Mouse (Mus musculus) embryo, embryonic 9.5 days (tissue): Measurements from ENCODE around the gene Ralgds.
"Not testable (repeated sequence)": the region's sequence is repeated elsewhere in the genome, so short reads cannot be mapped to it uniquely, and the experiment has no call there.

Source experiments
- DNase-seq: peaks from one replicate; pipeline ENCODE4 v3.0.0-alpha.2; 2017; ENCODE audit errors: extremely low spot score

Gene Ralgds

GRCm38 (mm10) chr2:28505795-28506194 is 7.1 kb upstream of the Ralgds start, which contains the start of gene Gm10134:
Gene Gm10134 (plus strand): TSS chr2:28506095.
- no peak for DNase-seq

GRCm38 (mm10) chr2:28506291-28506690 is 6.6 kb upstream of the Ralgds start:
- no peak for DNase-seq

DNA sequence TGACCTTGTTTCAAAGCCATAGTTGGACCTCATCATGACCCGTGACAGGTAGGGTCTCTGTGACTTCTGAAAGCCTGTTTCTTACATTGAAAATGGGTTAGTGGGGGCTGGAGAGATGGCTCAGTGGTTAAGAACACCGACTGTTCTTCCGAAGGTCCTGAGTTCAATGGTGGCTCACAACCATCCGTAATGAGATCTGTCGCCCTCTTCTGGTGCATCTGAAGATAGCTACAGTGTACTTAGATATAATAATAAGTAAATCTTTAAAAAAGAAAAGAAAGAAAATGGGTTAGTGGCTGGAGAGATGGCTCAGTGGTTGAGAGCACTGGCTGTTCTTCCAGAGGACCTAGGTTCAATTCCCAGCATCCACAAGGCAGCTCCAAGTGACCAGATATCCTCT is 1.3 kb upstream of the Ralgds start:
- DNase-seq: not testable (repeated sequence)

DNA sequence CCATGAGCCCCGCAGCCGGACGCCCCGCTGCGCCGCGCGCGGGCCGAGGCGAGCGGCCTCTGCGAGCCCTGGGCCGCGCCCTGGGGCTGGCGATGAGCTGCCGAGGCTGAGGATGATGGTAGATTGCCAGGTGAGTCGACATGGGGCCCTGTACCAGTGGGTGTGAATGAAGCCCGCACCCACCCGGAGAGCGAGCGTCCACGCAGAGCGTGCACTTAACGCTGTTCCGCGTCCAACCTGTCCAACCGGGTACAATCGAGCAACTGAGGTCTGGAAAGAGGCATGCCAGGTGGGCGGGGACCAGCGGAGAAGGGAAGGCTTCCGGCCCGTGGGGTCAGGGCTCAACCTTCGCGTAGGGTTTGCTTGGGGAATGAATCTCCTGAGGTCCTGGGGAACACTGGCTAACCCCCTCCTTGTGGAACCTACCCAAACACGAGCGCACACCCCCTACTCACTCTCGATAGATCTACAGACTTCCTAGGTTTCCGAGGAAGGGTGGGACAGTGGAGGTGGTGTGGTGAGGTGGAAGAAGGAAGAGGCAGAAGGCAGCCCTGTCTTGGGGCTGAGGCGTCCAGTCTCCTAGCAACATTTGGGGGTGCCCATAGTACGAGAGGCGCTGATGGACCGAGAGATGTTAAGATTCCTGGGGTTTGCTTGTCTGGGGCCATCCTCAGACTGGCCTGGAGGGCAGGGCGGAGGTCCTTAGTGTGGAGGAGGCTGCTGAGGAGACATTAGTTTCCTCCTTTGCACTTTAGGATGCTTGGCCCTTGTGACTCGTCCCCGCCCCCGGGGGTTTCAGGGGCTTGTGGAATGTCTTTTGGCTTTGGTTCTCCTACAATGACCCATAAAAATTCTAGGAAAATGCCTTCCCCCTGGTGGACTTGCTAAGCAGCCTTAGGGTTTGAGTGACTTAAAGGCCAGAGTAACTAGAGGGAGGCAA is 776 bp downstream of the Ralgds start:
- DNase-seq: peak; percentile 45

GRCm38 (mm10) chr2:28514489-28514888 is 1.6 kb downstream of the Ralgds start:
- DNase-seq: peak; percentile 86

DNA sequence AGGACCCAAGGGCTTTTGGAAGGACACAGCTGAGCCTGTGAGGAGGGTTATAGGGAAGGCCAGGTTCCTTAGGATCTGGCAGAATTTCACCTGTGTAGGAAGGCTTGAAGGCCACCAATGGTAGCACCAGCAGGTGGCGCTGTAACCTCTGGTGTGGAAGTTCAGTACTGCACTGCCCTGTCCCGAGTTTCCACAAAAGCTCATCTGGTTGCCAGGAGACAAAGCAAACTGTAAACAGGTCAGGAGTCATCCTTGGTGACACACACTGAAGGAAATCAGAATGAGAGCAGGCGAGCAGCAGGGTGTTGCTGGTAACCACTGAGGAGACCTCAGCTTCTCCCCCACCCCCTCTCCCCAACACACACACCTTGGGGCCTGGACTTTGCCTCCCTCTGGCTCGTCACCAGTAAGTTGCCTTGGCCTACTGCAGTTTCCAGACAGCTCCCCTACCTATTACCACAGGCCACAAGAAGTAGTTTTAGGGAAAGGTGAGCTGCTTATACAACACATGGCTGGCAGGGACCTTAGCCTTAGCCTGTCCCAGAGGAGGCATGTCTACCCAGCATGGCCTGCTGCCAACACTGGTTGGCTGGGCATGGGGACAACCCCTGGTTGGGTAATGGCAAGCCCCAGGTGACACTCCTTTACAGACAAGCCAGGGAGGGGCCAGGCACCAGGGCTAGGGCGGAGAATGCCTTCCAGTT is 4.4 kb downstream of the Ralgds start:
- peak; percentile 68 for DNase-seq

- no peak for DNase-seq
These were observed 5.3 kb downstream of the Ralgds start for GRCm38 (mm10) chr2:28518231-28518630.

GRCm38 (mm10) chr2:28520581-28520980 is 7.7 kb downstream of the Ralgds start:
- no peak for DNase-seq

- no peak for DNase-seq
These were observed 8.7 kb downstream of the Ralgds start for GRCm38 (mm10) chr2:28521571-28522151.

DNA sequence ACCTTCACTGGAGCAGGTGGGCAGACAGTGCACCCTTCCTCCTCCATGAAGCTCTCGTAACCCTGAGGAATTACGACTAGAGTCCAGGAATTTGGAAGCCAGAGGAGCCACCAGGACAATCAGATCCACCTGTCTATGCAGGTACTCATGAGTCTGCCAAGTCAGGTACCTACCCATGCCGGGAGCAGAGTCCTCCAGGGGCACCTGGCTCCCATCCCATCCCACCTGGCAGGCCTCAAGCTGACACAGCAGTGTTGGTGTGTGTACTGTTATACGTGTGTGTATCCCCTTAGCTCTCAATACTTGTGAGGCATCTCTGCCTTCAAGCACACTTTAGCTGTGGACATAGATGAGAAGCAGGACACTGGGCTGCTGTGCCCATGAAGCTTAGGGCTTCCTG is 9.2 kb downstream of the Ralgds start:
- DNase-seq: no peak

DNA sequence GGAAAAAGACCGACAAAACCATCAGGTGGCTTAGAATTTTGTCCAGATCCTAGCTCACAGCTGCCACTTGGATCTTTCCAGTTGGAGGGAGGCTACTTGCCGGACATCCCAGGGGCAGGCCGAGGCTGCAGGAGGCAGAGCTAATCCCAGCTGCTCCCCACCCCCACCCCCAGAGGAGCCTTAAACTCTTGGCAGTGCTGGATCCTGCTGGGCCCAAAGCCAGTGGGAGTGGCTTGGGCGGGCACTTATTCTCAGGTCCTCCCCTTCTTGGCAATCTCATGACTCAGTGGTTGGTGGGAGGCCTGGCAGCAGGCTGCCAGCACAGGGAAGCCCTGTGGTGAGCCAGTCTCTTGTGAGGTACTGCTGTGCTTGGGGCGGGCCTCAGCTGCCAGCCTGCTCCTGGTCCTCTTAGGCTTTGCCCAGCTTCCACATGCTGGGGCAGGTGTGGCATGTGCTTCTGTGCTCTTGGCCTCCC is 10.8 kb downstream of the Ralgds start:
- DNase-seq: peak; percentile 27

DNA sequence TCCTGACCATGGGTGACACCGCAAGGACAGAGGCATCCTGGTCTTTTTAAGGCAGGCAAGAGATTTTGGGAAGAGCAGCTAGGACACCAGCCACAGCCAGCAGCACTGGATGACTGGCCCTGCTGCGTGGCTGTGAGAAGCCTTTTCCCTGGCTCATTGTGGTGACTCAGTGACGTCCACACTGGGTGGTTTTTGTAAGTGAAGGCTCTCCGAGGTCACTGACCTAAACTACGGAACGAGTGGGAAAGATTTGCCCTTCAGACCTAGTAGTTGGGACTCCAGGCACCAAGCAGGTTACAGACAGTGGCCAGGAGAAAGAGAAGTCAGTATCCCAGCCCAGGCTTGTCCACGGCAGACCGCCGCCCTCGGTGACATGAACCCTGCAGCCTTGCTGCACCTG is 11.5 kb downstream of the Ralgds start:
- DNase-seq: no peak

GRCm38 (mm10) chr2:28525219-28525942 is 12.5 kb downstream of the Ralgds start:
- peak; percentile 74 for DNase-seq

GRCm38 (mm10) chr2:28525943-28526876 is 13.3 kb downstream of the Ralgds start:
- DNase-seq: no peak

DNA sequence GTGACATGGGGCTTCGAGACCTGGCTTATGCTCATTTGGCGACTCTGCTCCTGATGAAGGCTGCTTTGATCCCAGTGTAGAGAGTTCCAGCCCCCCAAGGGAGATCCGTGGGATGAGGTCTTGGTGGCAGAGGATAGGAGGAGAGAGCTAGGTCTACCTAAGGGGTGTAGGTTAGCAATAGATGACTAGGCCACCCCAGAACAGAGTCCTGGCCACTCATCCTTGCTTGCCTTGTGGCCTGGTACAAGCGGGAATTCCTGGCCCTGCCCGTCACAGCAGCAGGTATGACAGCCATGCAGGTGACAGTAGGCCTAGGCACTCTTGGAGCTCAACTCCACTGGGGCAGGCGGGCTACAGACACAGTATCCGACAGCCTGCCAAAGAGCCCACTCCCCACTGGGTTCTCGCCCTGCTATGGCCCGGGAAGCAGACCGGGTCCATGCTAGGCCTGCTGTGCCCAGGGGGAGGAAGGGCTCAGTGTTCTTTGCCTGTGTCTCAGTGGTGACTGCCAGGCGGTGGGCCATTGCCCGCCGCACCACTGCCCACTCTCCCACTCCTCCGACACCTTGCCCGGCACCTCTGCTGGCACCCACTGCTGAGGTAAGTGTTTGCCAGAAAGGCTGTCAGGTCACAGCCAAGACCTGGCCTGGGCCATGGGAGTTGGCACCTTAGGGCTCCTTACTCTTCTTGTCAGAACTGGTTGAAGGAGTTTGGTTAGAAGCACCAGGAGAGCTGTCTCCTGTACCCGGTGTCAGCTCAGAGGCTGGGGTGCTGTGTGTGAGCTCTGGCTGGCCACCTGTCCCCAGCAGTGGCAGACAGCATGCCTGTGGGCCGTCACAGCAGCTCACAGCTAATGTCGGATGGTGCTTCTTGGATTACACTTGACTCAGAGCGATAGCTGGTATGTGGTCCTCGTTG is 14.8 kb downstream of the Ralgds start:
- DNase-seq: no peak

DNA sequence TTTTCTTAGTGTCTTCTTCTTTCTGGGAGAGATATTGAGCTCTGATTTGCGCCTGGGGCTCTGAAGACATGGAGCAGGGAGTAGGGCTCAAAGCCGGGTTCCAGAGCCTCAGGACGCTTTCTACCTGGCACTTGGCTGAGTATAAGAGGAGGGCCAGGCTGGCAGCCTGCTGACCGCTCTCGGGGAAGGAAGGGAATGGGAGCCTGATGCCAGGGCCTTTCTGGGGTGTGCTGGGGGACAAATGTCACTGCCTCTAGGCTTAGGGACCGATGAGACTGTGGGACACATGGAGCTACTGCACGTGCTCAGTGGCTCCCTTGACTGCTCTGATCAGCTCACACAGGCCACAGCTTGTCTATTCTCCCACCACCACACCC is 15.4 kb downstream of the Ralgds start:
- DNase-seq: no peak

GRCm38 (mm10) chr2:28529856-28530255 is 16.9 kb downstream of the Ralgds start:
- no peak for DNase-seq

DNA sequence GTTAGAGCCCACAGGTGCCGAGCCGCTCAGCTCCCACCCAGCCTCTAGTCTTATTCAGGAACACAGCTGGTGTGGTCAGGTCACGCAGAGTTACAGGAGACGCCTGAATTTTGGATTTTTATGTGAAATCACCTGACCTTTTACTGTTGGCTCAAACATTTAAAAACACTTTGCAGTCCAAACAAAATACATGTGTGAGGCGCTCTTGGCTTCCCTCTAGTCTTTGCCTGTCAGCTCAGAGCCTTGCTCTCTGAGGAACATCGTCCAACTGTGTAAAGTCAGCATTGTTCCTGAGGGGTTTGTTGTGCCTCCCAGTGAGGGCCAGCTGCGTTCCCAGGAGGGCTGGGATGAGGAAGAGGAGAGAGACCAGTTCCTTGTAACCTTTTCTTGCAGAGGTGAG is 17.4 kb downstream of the Ralgds start:
- DNase-seq: no peak

- peak; percentile 89 for DNase-seq
These were observed 20.2 kb downstream of the Ralgds start for GRCm38 (mm10) chr2:28532938-28533771.
